Mouse (Mus musculus) C3H10T1/2 (cell line): ENCODE measurements around the gene Kdm5b. TPM values are rescaled to one million over a fixed set of nuclear protein-coding genes. Genes with fewer than 3 reads are reported as not detected.

Experiments
- polyA plus RNA-seq, 2 experiments: library from polyadenylated mRNA; unstranded; fragments of >200 nt; fragmentation: generic; extraction: Trizol; gene quantifications; one replicate each; pipeline ENCODE4 v1.2.1; 2012; ENCODE audit warnings: missing spikeins in 2 of 2

Kdm5b gene
- 10 to 100 TPM in 1 of 2 experiments, under 1 TPM in 1; 0.30 to 13.9 TPM for polyA plus RNA-seq

GRCm38 (mm10) chr1:134559976-134560375 is at the start of gene Kdm5b:
TSS of gene Kdm5b (plus strand) at chr1:134560171.

GRCm38 (mm10) chr1:134549632-134550132 is 10.3 kb upstream of the Kdm5b start, which contains the start of gene Mgat4e:
TSS of gene Mgat4e (minus strand) at chr1:134549682.

DNA sequence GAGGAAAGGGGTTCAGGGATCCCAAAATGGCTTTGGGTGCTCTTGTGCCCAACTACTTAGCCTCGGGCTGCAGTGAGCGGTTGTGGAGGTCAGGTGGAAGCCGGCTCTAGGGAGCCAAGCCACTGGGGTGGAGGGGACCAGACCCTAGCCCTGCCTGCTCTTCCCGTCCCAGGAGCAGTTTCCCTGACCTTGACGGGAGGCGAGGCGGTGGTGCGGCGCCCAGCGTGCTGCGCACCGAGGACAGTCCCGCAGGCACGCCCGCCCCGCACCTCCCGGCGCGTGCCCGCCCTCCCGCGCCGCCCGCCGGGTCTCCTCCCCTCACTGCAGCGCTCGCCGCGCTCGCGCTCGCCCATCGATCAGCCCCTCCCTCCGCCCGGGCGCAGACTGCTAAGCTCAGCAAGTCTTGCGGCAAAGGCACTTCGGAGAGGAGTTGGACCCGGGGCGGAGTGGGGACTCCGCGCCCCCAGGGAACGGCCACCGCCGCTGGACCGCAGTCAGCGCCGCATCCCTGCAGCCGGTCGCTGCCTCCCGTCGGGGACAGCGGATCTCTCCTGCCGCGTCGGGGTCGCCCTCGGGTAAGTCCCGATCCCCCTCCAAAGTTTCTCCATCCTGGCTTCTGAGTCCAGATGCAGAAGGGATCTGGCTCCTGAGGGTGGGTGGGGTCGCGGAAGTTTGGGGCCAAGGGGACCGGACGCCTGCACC is 86.4 kb downstream of the Kdm5b start, which contains the start of gene Syt2:
Syt2 (plus strand) TSS at position 417 of the 702 bp plus-strand sequence.

Other genes with a start within 250 kb of the Kdm5b start
- under 1 TPM; 0.05 to 0.24 TPM for gene Ppfia4, start 227.2 kb upstream of the Kdm5b start, polyA plus RNA-seq
- 10 to 100 TPM; 24.2 to 27.5 TPM for gene Tmem183a, start 198.2 kb upstream of the Kdm5b start, polyA plus RNA-seq
- gene 4933406M09Rik, start 174.2 kb upstream of the Kdm5b start, polyA plus RNA-seq, result not detected
- gene Cyb5r1, start 154.6 kb upstream of the Kdm5b start, polyA plus RNA-seq, result 10 to 100 TPM; 20.5 to 34.7 TPM
- gene Adipor1, start 144.8 kb upstream of the Kdm5b start, polyA plus RNA-seq, result 10 to 100 TPM; 29.5 to 56.9 TPM
- 1 to 10 TPM in 1 of 2 experiments, under 1 TPM in 1; 0.57 to 5.7 TPM for gene Klhl12, start 104.6 kb upstream of the Kdm5b start, polyA plus RNA-seq
- gene Rabif, start 65.5 kb upstream of the Kdm5b start, polyA plus RNA-seq, result 10 to 100 TPM in 1 of 2 experiments, 1 to 10 TPM in 1; 4.2 to 13.1 TPM
- gene Mgat4e, start 10.5 kb upstream of the Kdm5b start, polyA plus RNA-seq, result not detected
- under 1 TPM in 1 of 2 experiments, not detected in 1; 0.27 TPM for gene Syt2, start 86.5 kb downstream of the Kdm5b start, polyA plus RNA-seq